Mouse (Mus musculus) hindbrain, embryonic 16.5 days (tissue): ENCODE data around the gene Adssl1. TPM values are rescaled to one million over a fixed set of nuclear protein-coding genes. Genes with fewer than 3 reads are reported as not detected.

Experiments
- ATAC-seq: fragments of 200-750 bp; cut with Nextera tagmentation; 2 replicates; pipeline ENCODE4 v1.8.0; 2017; ENCODE audit warnings: moderate TSS enrichment, moderate library complexity
- H3K27ac ChIP-seq: fragments of 300-500 bp; sonication (generic); 2 replicates; pipeline ENCODE4 v1.5.1; 2014; ENCODE audit warnings: low read depth, mild to moderate bottlenecking, control low read depth, low read length, moderate library complexity
- H3K27me3 ChIP-seq: fragments of 300-500 bp; sonication (generic); replicated peaks from 2 replicates; pipeline ENCODE4 v1.6.1; 2014; ENCODE audit warnings: low read length; ENCODE audit not compliant: control insufficient read depth, insufficient read depth
- H3K36me3 ChIP-seq: fragments of 300-500 bp; sonication (generic); 2 replicates; pipeline ENCODE4 v1.6.1; 2014; ENCODE audit warnings: mild to moderate bottlenecking, low read length, moderate library complexity, mixed read lengths; ENCODE audit not compliant: control insufficient read depth, insufficient read depth
- H3K4me1 ChIP-seq: fragments of 300-500 bp; sonication (generic); 2 replicates; pipeline ENCODE4 v1.6.1; 2014; ENCODE audit warnings: low read depth, low read length; ENCODE audit not compliant: control insufficient read depth, insufficient read depth
- H3K4me2 ChIP-seq: fragments of 300-500 bp; sonication (generic); 2 replicates; pipeline ENCODE4 v1.6.1; 2014; ENCODE audit warnings: mild to moderate bottlenecking, low read length, control low read depth, moderate library complexity
- H3K4me3 ChIP-seq: fragments of 300-500 bp; sonication (generic); 2 replicates; pipeline ENCODE4 v1.5.1; 2014; ENCODE audit warnings: mild to moderate bottlenecking, low read length, control low read depth, moderate library complexity
- H3K9ac ChIP-seq: fragments of 300-500 bp; sonication (generic); 2 replicates; pipeline ENCODE4 v1.6.1; 2014; ENCODE audit warnings: low read depth, mild to moderate bottlenecking, control low read depth, low read length, moderate library complexity
- H3K9me3 ChIP-seq: fragments of 300-500 bp; sonication (generic); 2 replicates; pipeline ENCODE4 v1.6.1; 2014; ENCODE audit warnings: mild to moderate bottlenecking, low read length, moderate library complexity; ENCODE audit not compliant: control insufficient read depth
- WGBS: fragments of 180-500 bp; shearing (Covaris S2); extraction: QIAGEN DNeasy Blood & Tissue Kit; methylation state at CpG from one replicate; pipeline ENCODE4 v1.1.7; 2014; 5-methylcytosine and 5-hydroxymethylcytosine counted together
- polyA plus RNA-seq: library from polyadenylated mRNA; unstranded; fragments of >200 nt; fragmentation: Nextera tagmentation; extraction: Ambion mirVana; gene quantifications from 2 replicates; pipeline ENCODE4 v1.2.1, GENCODE M21; 2015

Adssl1 gene
- 7.7 and 7.9 TPM in 2 replicates for polyA plus RNA-seq

GRCm38 (mm10) chr12:112619686-112620353, at the start of gene Adssl1:
Gene Adssl1 (plus strand): TSS chr12:112620045.
- peak within 1 kb of the TSS; percentile 99 for H3K4me2 ChIP-seq
- peak within 1 kb of the TSS; percentile 61 for H3K4me3 ChIP-seq
- ATAC-seq: peak; percentile 51
- H3K27ac ChIP-seq: peak within 1 kb of the TSS; percentile 39; the same call in 1 of the 2 replicates
- H3K9ac ChIP-seq: peak within 1 kb of the TSS; percentile 80
- H3K9me3 ChIP-seq: no peaks in the 10 kb centered on the region
- H3K27me3 ChIP-seq: peaks cover 15% of the 10 kb centered on the region
- no peaks in the 10 kb centered on the region for H3K36me3 ChIP-seq
- WGBS: under 1% methylated on average over 50 of the region's 56 CpGs
- H3K4me1 ChIP-seq: peaks cover 8% of the 10 kb centered on the region; the same call in 1 of the 2 replicates

DNA sequence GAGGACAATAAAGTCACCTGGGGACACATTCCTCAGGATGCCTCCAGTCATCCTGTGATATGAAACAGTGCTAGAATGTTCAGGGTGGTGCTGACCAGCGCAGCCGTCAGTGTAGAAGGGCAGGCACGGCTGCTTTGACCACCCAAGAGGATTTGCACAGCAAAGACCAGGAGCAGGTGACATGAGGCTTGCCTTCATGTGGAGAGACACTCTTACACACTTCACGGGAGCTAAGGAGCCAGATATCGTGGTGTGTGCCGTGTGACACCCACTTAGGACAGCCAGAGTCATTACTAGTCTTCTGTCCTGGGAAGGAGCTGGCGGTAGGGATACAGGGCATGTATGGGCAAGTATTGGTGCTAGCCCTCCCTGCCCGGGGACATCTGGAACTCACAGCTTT, 49.7 kb upstream of the Adssl1 start:
- 94% methylated on average over 8 of the region's 8 CpGs for WGBS
- Histone ChIP-seq H3K27me3 (no peaks in the 10 kb centered on the region), H3K36me3 (no peaks in the 10 kb centered on the region), H3K9me3 (no peaks in the 10 kb centered on the region), H3K4me1 (no peaks in the 10 kb centered on the region), H3K9ac (no peak overlapping the region), H3K27ac (no peak overlapping the region), H3K4me3 (no peak overlapping the region), H3K4me2 (no peak overlapping the region)
- no peak for ATAC-seq

DNA sequence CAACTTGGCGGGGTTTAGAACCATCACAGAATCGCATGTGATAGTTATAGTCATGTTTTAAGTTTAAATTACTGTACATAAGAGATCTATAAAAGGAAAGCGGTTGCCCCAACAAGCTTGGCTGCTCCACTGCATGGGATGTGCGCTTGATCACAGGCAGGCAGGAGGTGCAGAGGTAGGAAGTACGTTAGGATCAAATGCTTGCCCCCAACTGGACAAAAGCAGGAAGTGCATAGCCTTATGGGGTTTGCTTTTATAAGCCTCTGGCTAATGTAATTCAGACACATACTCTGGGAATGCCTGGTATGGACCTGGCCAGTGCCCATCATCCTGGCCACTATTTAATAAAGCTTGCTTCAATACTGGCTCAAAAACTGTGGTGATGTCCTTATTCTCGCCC, 48.8 kb upstream of the Adssl1 start:
- whole genome bisulfite sequencing: 73% methylated on average over 6 of the region's 6 CpGs
- Histone ChIP-seq H3K4me3 (no peak overlapping the region), H3K27ac (no peak overlapping the region), H3K27me3 (no peaks in the 10 kb centered on the region), H3K9ac (no peak overlapping the region), H3K36me3 (no peaks in the 10 kb centered on the region), H3K9me3 (no peaks in the 10 kb centered on the region), H3K4me2 (no peak overlapping the region), H3K4me1 (no peaks in the 10 kb centered on the region)
- ATAC-seq: no peak

DNA sequence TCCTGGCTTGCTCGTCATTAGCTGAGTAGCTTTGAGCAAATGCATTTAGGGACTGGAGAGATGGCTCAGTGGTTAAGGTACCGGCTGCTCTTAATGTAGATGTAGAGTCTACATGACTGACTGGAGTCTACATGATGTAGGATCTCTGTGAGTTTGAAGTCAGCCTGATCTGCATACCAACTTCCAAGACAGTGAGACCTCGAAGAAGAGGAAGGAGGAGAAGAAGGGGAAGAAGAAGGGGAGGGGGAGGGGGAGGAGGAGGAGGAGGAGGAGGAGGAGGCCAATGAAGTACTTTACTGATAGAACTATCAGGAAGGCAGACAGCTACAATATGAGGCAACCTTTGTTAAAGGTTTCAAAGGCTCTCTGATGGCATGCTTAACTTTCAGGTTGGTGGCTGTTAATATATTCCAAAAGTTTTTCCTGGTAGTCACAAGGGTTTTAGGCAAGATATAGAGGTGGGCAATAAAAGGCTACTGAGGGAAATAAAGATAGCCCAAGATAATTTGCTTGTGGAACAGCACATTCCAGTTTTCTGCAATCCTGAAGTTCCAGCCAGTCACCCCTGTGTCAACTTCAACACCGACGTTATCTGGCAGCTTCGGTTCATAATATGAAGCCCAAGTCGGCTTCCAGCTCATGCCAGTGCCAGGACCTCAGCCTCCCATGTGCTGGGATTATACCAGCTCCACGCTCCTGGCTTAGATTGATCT, 44.4 kb upstream of the Adssl1 start:
- no peak overlapping the region for H3K9ac ChIP-seq
- ATAC-seq: no peak
- no peaks in the 10 kb centered on the region for H3K36me3 ChIP-seq
- H3K4me3 ChIP-seq: no peak overlapping the region
- H3K27me3 ChIP-seq: 0 out of 2 replicates have a peak, but pooled peaks cover 2% of the 10 kb centered on the region
- H3K4me1 ChIP-seq: peaks cover 2% of the 10 kb centered on the region; the same call in 1 of the 2 replicates
- no peak overlapping the region for H3K4me2 ChIP-seq
- H3K9me3 ChIP-seq: no peaks in the 10 kb centered on the region
- no peak overlapping the region for H3K27ac ChIP-seq
- 82% methylated on average over 8 of the region's 8 CpGs for WGBS

GRCm38 (mm10) chr12:112576341-112576740, 43.5 kb upstream of the Adssl1 start:
- Histone ChIP-seq H3K36me3 (no peaks in the 10 kb centered on the region), H3K27ac (no peak overlapping the region), H3K9ac (no peak overlapping the region), H3K9me3 (no peaks in the 10 kb centered on the region), H3K27me3 (0 out of 2 replicates have a peak, but pooled peaks cover 2% of the 10 kb centered on the region), H3K4me3 (no peak overlapping the region), H3K4me1 (peaks cover 2% of the 10 kb centered on the region; the same call in 1 of the 2 replicates), H3K4me2 (no peak overlapping the region)
- ATAC-seq: no peak
- 20% methylated on average over 6 of the region's 6 CpGs for WGBS

- Histone ChIP-seq H3K36me3 (no peaks in the 10 kb centered on the region), H3K4me1 (peaks cover 2% of the 10 kb centered on the region; the same call in 1 of the 2 replicates), H3K9ac (no peak overlapping the region), H3K27ac (no peak overlapping the region), H3K27me3 (0 out of 2 replicates have a peak, but pooled peaks cover 2% of the 10 kb centered on the region), H3K9me3 (no peaks in the 10 kb centered on the region), H3K4me3 (no peak overlapping the region), H3K4me2 (no peak overlapping the region)
- ATAC-seq: no peak
- 22% methylated on average over 3 of the region's 3 CpGs for WGBS
These were observed 43.1 kb upstream of the Adssl1 start for GRCm38 (mm10) chr12:112576749-112577148.

DNA sequence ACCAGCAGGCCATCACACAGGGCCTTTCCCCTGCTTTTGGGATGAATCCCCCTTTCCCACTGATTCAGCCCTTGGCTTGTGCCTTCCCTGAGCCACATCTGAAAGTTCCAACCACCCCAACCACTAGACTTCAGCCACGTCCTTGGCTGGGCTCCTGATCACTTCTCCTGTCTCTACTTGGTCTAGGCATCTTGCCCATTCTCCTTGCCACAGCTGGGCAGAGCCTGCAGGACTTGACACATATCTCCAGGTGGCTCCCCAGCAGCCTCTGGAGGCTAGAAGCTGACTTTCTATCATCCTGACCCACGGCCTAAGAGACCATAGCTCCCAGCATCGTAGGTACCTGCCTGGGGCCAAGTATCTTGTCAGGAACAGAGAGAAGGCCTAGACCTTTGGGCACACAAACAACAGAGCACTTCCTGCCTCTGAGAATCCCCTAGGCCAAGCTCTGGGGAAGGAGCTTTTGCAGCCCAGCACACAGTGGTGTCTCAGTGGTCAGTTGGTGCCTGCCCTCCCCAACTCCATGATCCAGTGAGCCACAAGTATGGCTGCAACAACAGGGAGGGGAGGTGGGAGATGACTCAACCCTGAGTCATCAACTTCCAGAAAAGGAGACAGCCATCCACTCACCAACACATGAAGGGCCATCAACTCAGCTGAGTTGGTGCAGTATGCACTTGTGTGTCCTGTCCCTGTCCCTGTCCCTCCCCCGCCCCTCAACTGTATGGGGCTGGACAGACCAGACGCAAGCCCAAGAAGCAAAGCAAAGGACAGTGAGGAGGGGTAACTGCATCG, 41.4 kb upstream of the Adssl1 start:
- Histone ChIP-seq H3K27me3 (0 out of 2 replicates have a peak, but pooled peaks cover 2% of the 10 kb centered on the region), H3K4me1 (peaks cover 2% of the 10 kb centered on the region; the same call in 1 of the 2 replicates), H3K36me3 (no peaks in the 10 kb centered on the region), H3K4me3 (no peak overlapping the region), H3K9ac (no peak overlapping the region), H3K27ac (no peak overlapping the region), H3K4me2 (no peak overlapping the region), H3K9me3 (no peaks in the 10 kb centered on the region)
- WGBS: 74% methylated on average over 6 of the region's 6 CpGs
- no peak for ATAC-seq

DNA sequence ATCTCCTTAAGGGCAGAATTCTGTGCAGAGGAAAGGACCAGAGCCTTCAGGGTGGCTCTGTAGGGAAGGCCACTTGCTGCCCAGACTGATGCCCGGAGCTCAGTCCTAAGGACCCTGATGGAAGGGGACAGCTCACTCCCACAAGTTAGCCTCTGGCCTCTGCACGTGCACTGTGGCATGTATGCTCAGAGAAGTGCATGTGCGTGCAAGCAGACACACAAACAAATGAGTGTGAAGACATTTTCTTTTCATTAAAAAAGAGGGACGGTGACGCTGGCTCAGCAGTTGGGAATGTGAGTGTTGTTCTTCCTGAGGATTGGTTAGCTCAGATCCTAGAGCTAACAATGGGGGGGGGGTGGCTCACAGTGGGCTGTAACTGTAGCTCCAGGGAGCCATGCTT, 40.4 kb upstream of the Adssl1 start:
- H3K4me1 ChIP-seq: peaks cover 2% of the 10 kb centered on the region; the same call in 1 of the 2 replicates
- no peak overlapping the region for H3K4me2 ChIP-seq
- H3K27ac ChIP-seq: no peak overlapping the region
- no peaks in the 10 kb centered on the region for H3K36me3 ChIP-seq
- WGBS: 43% methylated on average over 5 of the region's 5 CpGs
- no peaks in the 10 kb centered on the region for H3K9me3 ChIP-seq
- no peak overlapping the region for H3K4me3 ChIP-seq
- no peak overlapping the region for H3K9ac ChIP-seq
- 0 out of 2 replicates have a peak, but pooled peaks cover 2% of the 10 kb centered on the region for H3K27me3 ChIP-seq
- ATAC-seq: no peak
